Mouse (Mus musculus) urinary bladder, postnatal 10 days (tissue): ENCODE data around the gene Slc26a1.
"Not testable (repeated sequence)": the region's sequence is repeated elsewhere in the genome, so short reads cannot be mapped to it uniquely, and the experiment has no call there.

Source experiments
- DNase-seq: peaks from one replicate; pipeline ENCODE4 v3.0.0; 2022; ENCODE audit warnings: low spot score

Gene Slc26a1

GRCm38 (mm10) chr5:108655891-108656650 lies 19.3 kb downstream of the Slc26a1 start:
- no peak for DNase-seq

- no peak for DNase-seq
Observed at GRCm38 (mm10) chr5:108655381-108655780, 20.0 kb downstream of the Slc26a1 start.

GRCm38 (mm10) chr5:108654444-108654990 lies 20.9 kb downstream of the Slc26a1 start:
- DNase-seq: no peak

- DNase-seq: no peak
Observed at GRCm38 (mm10) chr5:108653341-108653740, 22.0 kb downstream of the Slc26a1 start.

- DNase-seq: no peak
Observed at GRCm38 (mm10) chr5:108651823-108652222, 23.5 kb downstream of the Slc26a1 start.

GRCm38 (mm10) chr5:108651136-108651720 lies 24.1 kb downstream of the Slc26a1 start:
- no peak for DNase-seq

- no peak for DNase-seq
Observed at GRCm38 (mm10) chr5:108650341-108650740, 25.0 kb downstream of the Slc26a1 start.

- DNase-seq: no peak
Observed at GRCm38 (mm10) chr5:108648937-108649576, 26.3 kb downstream of the Slc26a1 start.

GRCm38 (mm10) chr5:108647820-108648465 lies 27.4 kb downstream of the Slc26a1 start:
- DNase-seq: no peak

- no peak for DNase-seq
Observed at GRCm38 (mm10) chr5:108647311-108647710, 28.1 kb downstream of the Slc26a1 start.

- DNase-seq: no peak
Observed at GRCm38 (mm10) chr5:108646343-108646660, 29.1 kb downstream of the Slc26a1 start.

GRCm38 (mm10) chr5:108645651-108646342 lies 29.6 kb downstream of the Slc26a1 start:
- no peak for DNase-seq

- no peak for DNase-seq
Observed at GRCm38 (mm10) chr5:108643674-108644073, 31.7 kb downstream of the Slc26a1 start.

- no peak for DNase-seq
Observed at GRCm38 (mm10) chr5:108636172-108636571, 39.2 kb downstream of the Slc26a1 start.

GRCm38 (mm10) chr5:108634088-108634487 lies 41.3 kb downstream of the Slc26a1 start:
- not testable (repeated sequence) for DNase-seq

GRCm38 (mm10) chr5:108633676-108634075 lies 41.7 kb downstream of the Slc26a1 start:
- no peak for DNase-seq

- peak; percentile 71 for DNase-seq
Observed at GRCm38 (mm10) chr5:108629634-108630483, 45.5 kb downstream of the Slc26a1 start, which contains the start of the genes Gak and Tmem175. Gak (minus strand) TSS chr5:108629755. Tmem175 (plus strand) TSS chr5:108629770.

GRCm38 (mm10) chr5:108628891-108629633 lies 46.3 kb downstream of the Slc26a1 start:
- no peak for DNase-seq

- DNase-seq: no peak
Observed at GRCm38 (mm10) chr5:108626050-108626660, 49.2 kb downstream of the Slc26a1 start.

- no peak for DNase-seq
Observed at GRCm38 (mm10) chr5:108621870-108622269, 53.5 kb downstream of the Slc26a1 start.
